Mouse (Mus musculus) MEL (cell line): ENCODE data around the gene Lsm8. TPM values are rescaled to one million over a fixed set of nuclear protein-coding genes. Genes with fewer than 3 reads are reported as not detected.

Experiments
- DNase-seq: peaks from one replicate; pipeline ENCODE4 v3.0.0; 2011; ENCODE audit warnings: low read depth, low spot score
- H3K27ac ChIP-seq: 2 replicates; pipeline ENCODE4 v1.5.1; 2012; ENCODE audit warnings: low read depth, mild to moderate bottlenecking, control low read depth, low read length, moderate library complexity; ENCODE audit not compliant: control insufficient read depth
- H3K27me3 ChIP-seq, 2 experiments: fragments of 150-350 bp in 1 of 2; sonication (generic) in 1 of 2; 2 replicates each; pipeline ENCODE4 v1.6.1; 2012; ENCODE audit warnings: low read length in 2 of 2, mild to moderate bottlenecking in 2 of 2, improper control_type of control experiment in 1 of 2, moderate library complexity in 1 of 2; ENCODE audit not compliant: insufficient read depth in 2 of 2, control insufficient read depth in 1 of 2
- H3K36me3 ChIP-seq, 2 experiments: 2 replicates each; pipeline ENCODE4 v1.6.1; 2012 to 2014; ENCODE audit warnings: low read length in 2 of 2, improper control_type of control experiment in 1 of 2, inconsistent platforms in 1 of 2, mild to moderate bottlenecking in 1 of 2; ENCODE audit not compliant: insufficient read depth in 2 of 2, control insufficient read depth in 1 of 2
- H3K4me1 ChIP-seq, 2 experiments: fragments of 150-350 bp in 1 of 2; sonication (generic) in 1 of 2; 2 replicates each; pipeline ENCODE4 v1.6.1; 2012; ENCODE audit warnings: low read length in 2 of 2, improper control_type of control experiment in 1 of 2, mild to moderate bottlenecking in 1 of 2; ENCODE audit not compliant: insufficient read depth in 2 of 2, control insufficient read depth in 1 of 2
- H3K4me3 ChIP-seq, 2 experiments: fragments of 150-350 bp in 1 of 2; sonication (generic) in 1 of 2; 2 replicates each; pipeline ENCODE4 v1.5.1; 2012; ENCODE audit warnings: low read depth in 2 of 2, low read length in 2 of 2, mild to moderate bottlenecking in 2 of 2, moderate library complexity in 2 of 2, control low read depth in 1 of 2, improper control_type of control experiment in 1 of 2; ENCODE audit not compliant: control insufficient read depth in 1 of 2, insufficient read depth in 1 of 2
- H3K79me2 ChIP-seq: 2 replicates; pipeline ENCODE4 v1.6.1; 2012; ENCODE audit warnings: mild to moderate bottlenecking, low read length, moderate library complexity; ENCODE audit not compliant: control insufficient read depth, poor library complexity, insufficient read depth
- H3K9ac ChIP-seq: 2 replicates; pipeline ENCODE4 v1.6.1; 2012; ENCODE audit warnings: low read depth, mild to moderate bottlenecking, control low read depth, low read length, moderate library complexity; ENCODE audit not compliant: control insufficient read depth, poor library complexity, severe bottlenecking
- H3K9me3 ChIP-seq: fragments of 150-350 bp; sonication (generic); replicated peaks from 2 replicates; pipeline ENCODE4 v1.6.1; 2012; ENCODE audit warnings: mild to moderate bottlenecking, low read length, improper control_type of control experiment, moderate library complexity; ENCODE audit not compliant: insufficient read depth
- CHD1 ChIP-seq: IDR thresholded peaks from 2 replicates; pipeline ENCODE4 v1.6.1; 2012; ENCODE audit warnings: low read depth, mild to moderate bottlenecking, inconsistent platforms, low read length, improper control_type of control experiment
- CHD2 ChIP-seq: IDR thresholded peaks from 2 replicates; pipeline ENCODE4 v1.6.1; 2011; ENCODE audit warnings: low read length, improper control_type of control experiment
- CTCF ChIP-seq, 3 experiments: IDR thresholded peaks in 2 of 3; conservative IDR thresholded peaks in 1 of 3; 2 replicates each; pipeline ENCODE4 v1.5.1; 2011 to 2012; ENCODE audit warnings: low read length in 3 of 3, low read depth in 2 of 3, mild to moderate bottlenecking in 2 of 3, improper control_type of control experiment in 1 of 3, inconsistent platforms in 1 of 3, mixed read lengths in 1 of 3, moderate library complexity in 1 of 3; ENCODE audit not compliant: control insufficient read depth in 1 of 3, insufficient read depth in 1 of 3, poor library complexity in 1 of 3, severe bottlenecking in 1 of 3
- ELF1 ChIP-seq: IDR thresholded peaks from 2 replicates; pipeline ENCODE4 v1.6.1; 2014; ENCODE audit warnings: low read depth, mild to moderate bottlenecking, inconsistent platforms, low read length, improper control_type of control experiment, moderate library complexity
- EP300 ChIP-seq, 2 experiments: IDR thresholded peaks; 2 replicates each; pipeline ENCODE4 v1.6.1; 2011; ENCODE audit warnings: improper control_type of control experiment in 2 of 2, low read length in 2 of 2, low read depth in 1 of 2, mild to moderate bottlenecking in 1 of 2
- GABPA ChIP-seq: IDR thresholded peaks from 2 replicates; pipeline ENCODE4 v1.6.1; 2012; ENCODE audit warnings: low read depth, mild to moderate bottlenecking, inconsistent platforms, low read length, improper control_type of control experiment, moderate library complexity
- GATA1 ChIP-seq: IDR thresholded peaks from 2 replicates; pipeline ENCODE4 v1.6.1; 2011; ENCODE audit warnings: low read depth, low read length, improper control_type of control experiment
- HCFC1 ChIP-seq: IDR thresholded peaks from 2 replicates; pipeline ENCODE4 v1.6.1; 2012; ENCODE audit warnings: low read depth, mild to moderate bottlenecking, inconsistent platforms, low read length, improper control_type of control experiment, moderate library complexity
- JUND ChIP-seq: IDR thresholded peaks from 2 replicates; pipeline ENCODE4 v1.6.1; 2011; ENCODE audit warnings: low read depth, mild to moderate bottlenecking, improper control_type of control experiment, low read length
- KAT2A ChIP-seq: conservative IDR thresholded peaks from 2 replicates; pipeline ENCODE4 v1.6.1; 2012; ENCODE audit warnings: low read depth, low read length, improper control_type of control experiment, inconsistent platforms
- MAFK ChIP-seq: IDR thresholded peaks from 2 replicates; pipeline ENCODE4 v1.6.1; 2011; ENCODE audit warnings: low read depth, mild to moderate bottlenecking, low read length, improper control_type of control experiment, borderline replicate concordance
- MYB ChIP-seq: IDR thresholded peaks from 2 replicates; pipeline ENCODE4 v1.6.1; 2011; ENCODE audit warnings: mild to moderate bottlenecking, low read depth, low read length, improper control_type of control experiment
- RAD21 ChIP-seq: IDR thresholded peaks from 2 replicates; pipeline ENCODE4 v1.6.1; 2011; ENCODE audit warnings: mild to moderate bottlenecking, low read depth, low read length, improper control_type of control experiment
- TAL1 ChIP-seq: IDR thresholded peaks from 2 replicates; pipeline ENCODE4 v1.6.1; 2012; ENCODE audit warnings: mild to moderate bottlenecking, inconsistent platforms, low read length, moderate library complexity, mixed read lengths
- TBP ChIP-seq: IDR thresholded peaks from 2 replicates; pipeline ENCODE4 v1.8.0; 2011; ENCODE audit warnings: low read depth, low read length, improper control_type of control experiment
- TCF12 ChIP-seq: IDR thresholded peaks from 2 replicates; pipeline ENCODE4 v1.6.1; 2014; ENCODE audit warnings: low read depth, mild to moderate bottlenecking, inconsistent platforms, low read length, improper control_type of control experiment, moderate library complexity
- UBTF ChIP-seq: IDR thresholded peaks from 2 replicates; pipeline ENCODE4 v1.6.1; 2012; ENCODE audit warnings: low read depth, mild to moderate bottlenecking, inconsistent platforms, low read length, improper control_type of control experiment, moderate library complexity, borderline replicate concordance; ENCODE audit not compliant: insufficient read depth
- USF1 ChIP-seq: IDR thresholded peaks from 2 replicates; pipeline ENCODE4 v1.6.1; 2014; ENCODE audit warnings: low read depth, mild to moderate bottlenecking, inconsistent platforms, low read length, improper control_type of control experiment, moderate library complexity
- USF2 ChIP-seq, 2 experiments: IDR thresholded peaks; 2 replicates each; pipeline ENCODE4 v1.6.1; 2011 to 2012; ENCODE audit warnings: improper control_type of control experiment in 2 of 2, low read length in 2 of 2, borderline replicate concordance in 1 of 2, inconsistent platforms in 1 of 2, low read depth in 1 of 2, mild to moderate bottlenecking in 1 of 2; ENCODE audit not compliant: insufficient read depth in 1 of 2
- ZNF384 ChIP-seq: IDR thresholded peaks from 2 replicates; pipeline ENCODE4 v1.6.1; 2012; ENCODE audit warnings: low read depth, mild to moderate bottlenecking, inconsistent platforms, low read length, improper control_type of control experiment
- polyA plus RNA-seq, 2 experiments: library from polyadenylated mRNA; stranded (reverse) in 1 of 2; unstranded in 1 of 2; fragments of >175 nt in 1 of 2; fragments of >200 nt in 1 of 2; gene quantifications; 2 replicates each; pipeline versions ENCODE4 v1.2.1 to v1.2.4; 2012; ENCODE audit warnings: low replicate concordance in 2 of 2, low read depth in 1 of 2; ENCODE audit not compliant: insufficient read length in 2 of 2, insufficient read depth in 1 of 2, missing spikeins in 1 of 2
- total RNA-seq: library from RNA; depleted of rRNA; stranded (reverse); fragments of 300-350 nt; gene quantifications from 2 replicates; pipeline ENCODE4 v1.2.3, GENCODE M21; 2012

The Lsm8 gene
- total and polyA plus RNA-seq, 3 experiments = 106 to 111 TPM; not detected in 1

DNA sequence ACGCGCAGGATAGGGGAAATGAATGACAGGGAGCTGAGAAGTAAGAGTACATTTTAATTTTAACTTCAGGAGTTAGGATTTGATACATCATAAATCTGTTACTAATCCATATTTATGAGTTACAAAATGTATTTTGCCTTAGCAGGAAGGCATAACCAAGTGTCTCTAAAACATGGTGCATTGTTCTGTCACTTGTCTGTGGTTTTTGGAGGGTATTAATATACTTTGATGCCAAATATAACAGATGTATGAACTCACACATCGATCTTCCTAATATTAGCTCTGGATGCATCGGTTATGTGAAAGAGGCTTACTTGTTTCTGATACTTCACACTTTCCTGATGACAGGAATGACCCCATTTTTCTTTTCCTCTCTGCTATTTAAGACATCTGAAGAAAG lies 28.1 kb upstream of the Lsm8 start:
- TF ChIP-seq USF1 = no peak
- TF ChIP-seq USF2 (IDR thresholded peaks at IDR 0.05; ENCODE audit: borderline replicate concordance in 1 of 2, insufficient read depth in 1 of 2, low read depth in 1 of 2, low read length in 2 of 2) = no peak
- TF ChIP-seq CHD2 = no peak
- no peak for TF ChIP-seq RAD21
- TF ChIP-seq MYB = no peak
- no peak for TF ChIP-seq GABPA
- no peak for TF ChIP-seq CTCF (IDR thresholded peaks at IDR 0.05 in 2 of 3, conservative IDR thresholded peaks at IDR 0.05 in 1 of 3; ENCODE audit: control insufficient read depth in 1 of 3, insufficient read depth in 1 of 3, low read depth in 2 of 3, low read length in 3 of 3, poor library complexity in 1 of 3, severe bottlenecking in 1 of 3)
- TF ChIP-seq ZNF384 = no peak
- TF ChIP-seq TCF12 = no peak
- no peak for TF ChIP-seq TAL1
- no peak for TF ChIP-seq UBTF
- Histone ChIP-seq H3K27ac (no peak overlapping the region), H3K9ac (no peak overlapping the region), H3K27me3 (no peaks in the 10 kb centered on the region; a peak in 1 of 4 replicates), H3K4me1 (no peaks in the 10 kb centered on the region), H3K9me3 (no peaks in the 10 kb centered on the region), H3K36me3 (no peaks in the 10 kb centered on the region), H3K79me2 (no peaks in the 10 kb centered on the region), H3K4me3 (no peak overlapping the region)
- no peak for DNase-seq

DNA sequence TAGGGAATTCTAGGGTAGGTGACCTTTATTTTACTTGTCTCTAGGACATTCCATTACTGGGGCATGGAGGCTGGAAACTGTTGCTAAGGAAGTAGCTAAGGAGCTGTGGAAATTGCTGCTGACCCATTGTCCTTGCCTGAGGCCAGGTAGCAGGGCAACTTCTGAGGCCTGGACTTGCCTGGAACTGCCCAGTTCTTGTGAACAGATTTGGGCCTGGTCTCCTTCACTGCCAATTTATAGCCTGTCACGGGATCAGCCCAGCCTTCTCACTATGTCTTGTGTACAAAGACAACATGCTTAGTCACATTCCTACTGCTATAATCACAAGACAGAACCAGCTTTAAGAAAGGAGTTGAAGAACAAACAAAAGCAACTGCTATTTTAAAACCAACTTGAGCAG lies 25.6 kb upstream of the Lsm8 start:
- H3K79me2 ChIP-seq = no peaks in the 10 kb centered on the region
- no peak overlapping the region for H3K4me3 ChIP-seq
- no peaks in the 10 kb centered on the region for H3K9me3 ChIP-seq
- TF ChIP-seq JUND (no peak), HCFC1 (no peak), TAL1 (no peak), CHD1 (no peak), CTCF (IDR thresholded peaks at IDR 0.05 in 2 of 3, conservative IDR thresholded peaks at IDR 0.05 in 1 of 3; ENCODE audit: control insufficient read depth in 1 of 3, insufficient read depth in 1 of 3, low read depth in 2 of 3, low read length in 3 of 3, poor library complexity in 1 of 3, severe bottlenecking in 1 of 3) (no peak), GATA1 (no peak), TBP (no peak), KAT2A (no peak), MAFK (no peak), USF1 (no peak), ELF1 (no peak), EP300 (IDR thresholded peaks at IDR 0.05; ENCODE audit: low read depth in 1 of 2, low read length in 2 of 2) (no peak), USF2 (IDR thresholded peaks at IDR 0.05; ENCODE audit: borderline replicate concordance in 1 of 2, insufficient read depth in 1 of 2, low read depth in 1 of 2, low read length in 2 of 2) (no peak), GABPA (no peak)
- H3K27ac ChIP-seq = no peak overlapping the region
- H3K36me3 ChIP-seq = no peaks in the 10 kb centered on the region
- H3K9ac ChIP-seq = no peak overlapping the region
- no peak for DNase-seq
- H3K27me3 ChIP-seq = no peaks in the 10 kb centered on the region
- H3K4me1 ChIP-seq = no peaks in the 10 kb centered on the region
